Mouse (Mus musculus): ENCODE results near the gene Btbd17.

- TF ChIP-seq CTCF (IDR thresholded peaks at IDR 0.05; ENCODE audit: insufficient read depth, low read length) (no peak), POLR2A (IDR thresholded peaks at IDR 0.05; ENCODE audit: borderline replicate concordance, extremely low read depth, low read depth, low read length) (no peak)
Observed at GRCm38 (mm10) chr11:114802540-114803267, 7.0 kb upstream of the Btbd17 start.

Data from lung, adult 2 months (tissue).